Mouse (Mus musculus): ENCODE measurements at regions not wholly inside any gene's neighbourhood (a gene's known extent, or its start where the extent isn't known, plus 50 kb on each side); places are given as distances from the start of the nearest gene placed in this dataset.
"Not testable (repeated sequence)": the region's sequence is repeated elsewhere in the genome, so short reads cannot be mapped to it uniquely, and the experiment has no call there.

GRCm38 (mm10) chr12:71533701-71534100 lies 224.0 kb downstream of the Dact1 start:
- DNase-seq: no peak

GRCm38 (mm10) chr12:71534199-71534598 lies 224.5 kb downstream of the Dact1 start:
- DNase-seq: no peak

- DNase-seq: no peak
Observed at GRCm38 (mm10) chr12:71535251-71535650, 225.6 kb downstream of the Dact1 start.

- DNase-seq: not testable (repeated sequence)
Observed at GRCm38 (mm10) chr12:71535831-71536230, 226.1 kb downstream of the Dact1 start.

GRCm38 (mm10) chr12:71538691-71539090 lies 229.0 kb downstream of the Dact1 start:
- DNase-seq: no peak

GRCm38 (mm10) chr12:71540279-71540678 lies 230.6 kb downstream of the Dact1 start:
- no peak for DNase-seq

GRCm38 (mm10) chr12:71541961-71542360 lies 232.3 kb downstream of the Dact1 start:
- DNase-seq: no peak

- no peak for DNase-seq
Observed at GRCm38 (mm10) chr12:71543571-71544119, 234.0 kb downstream of the Dact1 start.

GRCm38 (mm10) chr12:71544401-71545159 lies 234.9 kb downstream of the Dact1 start:
- no peak for DNase-seq

GRCm38 (mm10) chr12:71546523-71547265 lies 237.0 kb downstream of the Dact1 start:
- no peak for DNase-seq

GRCm38 (mm10) chr12:71549336-71549735 lies 239.7 kb downstream of the Dact1 start:
- DNase-seq: no peak

- no peak for DNase-seq
Observed at GRCm38 (mm10) chr12:71554212-71554611, 244.5 kb downstream of the Dact1 start.

- DNase-seq: no peak
Observed at GRCm38 (mm10) chr12:71561259-71561658, 251.6 kb downstream of the Dact1 start.

- DNase-seq: no peak
Observed at GRCm38 (mm10) chr12:71561918-71562572, 252.4 kb downstream of the Dact1 start.

GRCm38 (mm10) chr12:71563219-71563618 lies 253.5 kb downstream of the Dact1 start:
- DNase-seq: no peak

GRCm38 (mm10) chr12:71566371-71566770 lies 256.7 kb downstream of the Dact1 start:
- no peak for DNase-seq

- no peak for DNase-seq
Observed at GRCm38 (mm10) chr12:71568251-71568650, 258.6 kb downstream of the Dact1 start.

GRCm38 (mm10) chr12:71568880-71569390 lies 259.3 kb downstream of the Dact1 start:
- no peak for DNase-seq

GRCm38 (mm10) chr12:71569662-71570061 lies 260.0 kb downstream of the Dact1 start:
- no peak for DNase-seq

GRCm38 (mm10) chr12:71570116-71570515 lies 260.4 kb downstream of the Dact1 start:
- DNase-seq: no peak

GRCm38 (mm10) chr12:71572833-71573446 lies 257.9 kb upstream of the Daam1 start:
- DNase-seq: no peak

GRCm38 (mm10) chr12:71573456-71573855 lies 257.4 kb upstream of the Daam1 start:
- no peak for DNase-seq

- DNase-seq: no peak
Observed at GRCm38 (mm10) chr12:71574685-71575084, 256.2 kb upstream of the Daam1 start.

Data from lung, postnatal 14 days (tissue).